Mouse (Mus musculus) small intestine, adult 2 months (tissue): Measurements from ENCODE around the gene Srsf10.

Experiments used
- CTCF ChIP-seq: fragments of 200-500 bp; IDR thresholded peaks from 2 replicates; pipeline ENCODE4 v1.5.1; 2012; ENCODE audit warnings: low read depth, mild to moderate bottlenecking, control low read depth, inconsistent platforms, low read length, moderate library complexity, mixed read lengths; ENCODE audit not compliant: insufficient replicate concordance, insufficient read length; ENCODE audit errors: extremely low read depth
- POLR2A ChIP-seq: fragments of 200-500 bp; IDR thresholded peaks from 2 replicates; pipeline ENCODE4 v1.6.1; 2012; ENCODE audit warnings: low read depth, mild to moderate bottlenecking, control low read depth, inconsistent platforms, low read length, moderate library complexity

GRCm38 (mm10) chr4:135909326-135910066 lies 53.9 kb downstream of the Srsf10 start:
- no peak for TF ChIP-seq POLR2A
- TF ChIP-seq CTCF = no peak
